Mouse (Mus musculus) kidney, postnatal 0 days (tissue): ENCODE results near the gene Tradd. TPM values are rescaled to one million over a fixed set of nuclear protein-coding genes. Genes with fewer than 3 reads are reported as not detected.

Experiments used
- ATAC-seq: fragments of 200-750 bp; cut with Nextera tagmentation; replicated peaks from 2 replicates; pipeline ENCODE4 v1.8.0; 2017; ENCODE audit warnings: low read depth, moderate number of reproducible peaks, moderate TSS enrichment, moderate library complexity; ENCODE audit not compliant: low FRiP score
- DNase-seq: peaks from one replicate; pipeline ENCODE4 v3.0.0-alpha.2; 2016; ENCODE audit warnings: low spot score
- H3K27ac ChIP-seq: fragments of 300-500 bp; sonication (generic); 2 replicates; pipeline ENCODE4 v1.5.1; 2014; ENCODE audit warnings: mild to moderate bottlenecking
- H3K27me3 ChIP-seq: fragments of 300-500 bp; sonication (generic); 2 replicates; pipeline ENCODE4 v1.6.1; 2014; ENCODE audit warnings: low read length, mixed read lengths; ENCODE audit not compliant: insufficient read depth
- H3K36me3 ChIP-seq: fragments of 300-500 bp; sonication (generic); 2 replicates; pipeline ENCODE4 v1.6.1; 2014; ENCODE audit warnings: low read length, mixed read lengths; ENCODE audit not compliant: insufficient read depth
- H3K4me1 ChIP-seq: fragments of 300-500 bp; sonication (generic); replicated peaks from 2 replicates; pipeline ENCODE4 v1.6.1; 2014; ENCODE audit warnings: antibody characterized with exemption, low read length, mixed read lengths; ENCODE audit not compliant: insufficient read depth
- H3K4me2 ChIP-seq: fragments of 300-500 bp; sonication (generic); 2 replicates; pipeline ENCODE4 v1.6.1; 2014; ENCODE audit warnings: mild to moderate bottlenecking, low read length, moderate library complexity, mixed read lengths
- H3K4me3 ChIP-seq: fragments of 300-500 bp; sonication (generic); replicated peaks from 2 replicates; pipeline ENCODE4 v1.5.1; 2014; ENCODE audit warnings: low read depth, low read length
- H3K9ac ChIP-seq: fragments of 300-500 bp; sonication (generic); 2 replicates; pipeline ENCODE4 v1.6.1; 2014; ENCODE audit warnings: low read depth, low read length
- H3K9me3 ChIP-seq: fragments of 300-500 bp; sonication (generic); replicated peaks from 2 replicates; pipeline ENCODE4 v1.6.1; 2016; ENCODE audit warnings: low read length, inconsistent platforms, mixed read lengths
- CTCF ChIP-seq: IDR thresholded peaks from 2 replicates; pipeline ENCODE4 v1.5.1; 2016; ENCODE audit warnings: antibody characterized with exemption, low read depth, mild to moderate bottlenecking, moderate library complexity
- WGBS: fragments of 180-500 bp; shearing (Covaris S2); extraction: QIAGEN DNeasy Blood & Tissue Kit; methylation state at CpG from one replicate; pipeline ENCODE4 v1.1.7; 2014; 5-methylcytosine and 5-hydroxymethylcytosine counted together
- polyA plus RNA-seq: library from polyadenylated mRNA; unstranded; fragments of >200 nt; fragmentation: Nextera tagmentation; extraction: Ambion mirVana; gene quantifications from 2 replicates; pipeline ENCODE4 v1.2.1, GENCODE M21; 2015

Gene Tradd
- 21.8 and 24.2 TPM in 2 replicates for polyA plus RNA-seq

DNA sequence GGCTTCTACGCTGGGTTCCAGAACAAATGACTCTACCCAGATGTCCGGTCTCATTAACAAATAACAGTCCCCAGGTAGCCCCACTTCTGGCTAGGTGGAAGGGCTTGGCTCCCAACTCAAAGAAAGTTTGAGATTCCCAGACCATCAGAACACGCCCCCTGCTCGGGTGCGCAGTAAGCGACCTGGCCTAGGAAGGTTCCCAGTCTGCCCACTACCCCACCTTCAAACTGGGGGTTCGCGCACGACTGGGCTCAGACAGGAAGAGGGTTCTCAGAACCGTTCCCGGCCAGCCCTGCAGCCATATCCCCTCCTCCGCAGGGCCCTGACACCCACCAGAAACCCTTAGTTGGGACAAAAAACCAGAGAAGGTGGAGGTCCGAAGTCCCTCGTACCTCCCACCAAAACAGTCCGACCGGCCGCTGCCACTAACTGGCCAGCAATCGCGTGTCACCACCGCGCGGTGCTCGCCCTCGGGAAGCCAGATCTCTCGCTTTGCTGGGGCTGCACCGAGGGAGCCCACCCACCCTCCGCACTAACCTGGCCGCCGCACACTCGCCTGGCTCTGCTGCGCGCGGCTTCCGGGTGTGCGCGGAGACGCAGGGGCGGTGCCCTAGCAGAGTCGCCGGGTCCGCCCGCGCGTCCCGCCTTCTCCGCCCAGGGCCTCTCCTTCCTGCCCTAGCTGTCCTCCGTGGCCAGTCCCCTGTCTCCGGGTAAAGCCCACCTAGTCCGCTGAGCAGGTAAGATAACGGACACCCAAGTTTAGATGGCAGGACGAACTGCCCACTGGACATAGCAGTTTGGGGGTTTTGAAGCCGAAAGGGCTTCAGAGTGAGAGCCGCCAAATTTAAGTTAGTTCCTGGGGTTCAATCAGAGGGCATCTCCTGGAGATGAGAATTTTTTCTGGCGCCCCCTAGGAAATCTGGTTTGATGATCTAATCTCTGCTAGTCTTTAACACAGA is at the start of gene Tradd, which contains the start of gene Fbxl8:
Gene Tradd, minus strand, starts transcription at position 586 of the 959 bp plus-strand sequence.
Gene Fbxl8, plus strand, starts transcription at position 625 of the 959 bp plus-strand sequence.
- H3K27ac ChIP-seq, result no peak within 1 kb of the TSS
- no peak; the same call in 1 of the 2 replicates for TF ChIP-seq CTCF
- 1% methylated on average over 54 of the region's 54 CpGs for WGBS
- peaks cover 31% of the 10 kb centered on the region for H3K27me3 ChIP-seq
- DNase-seq, result peak; percentile 79
- ATAC-seq, result peak; percentile 52
- H3K9ac ChIP-seq, result peak within 1 kb of the TSS; percentile 56
- H3K4me1 ChIP-seq, result peaks cover 13% of the 10 kb centered on the region; the same call in 1 of the 2 replicates
- H3K9me3 ChIP-seq, result no peaks in the 10 kb centered on the region
- peak within 1 kb of the TSS; percentile 48 for H3K4me3 ChIP-seq
- H3K4me2 ChIP-seq, result peak within 1 kb of the TSS; percentile 79
- no peaks in the 10 kb centered on the region for H3K36me3 ChIP-seq

DNA sequence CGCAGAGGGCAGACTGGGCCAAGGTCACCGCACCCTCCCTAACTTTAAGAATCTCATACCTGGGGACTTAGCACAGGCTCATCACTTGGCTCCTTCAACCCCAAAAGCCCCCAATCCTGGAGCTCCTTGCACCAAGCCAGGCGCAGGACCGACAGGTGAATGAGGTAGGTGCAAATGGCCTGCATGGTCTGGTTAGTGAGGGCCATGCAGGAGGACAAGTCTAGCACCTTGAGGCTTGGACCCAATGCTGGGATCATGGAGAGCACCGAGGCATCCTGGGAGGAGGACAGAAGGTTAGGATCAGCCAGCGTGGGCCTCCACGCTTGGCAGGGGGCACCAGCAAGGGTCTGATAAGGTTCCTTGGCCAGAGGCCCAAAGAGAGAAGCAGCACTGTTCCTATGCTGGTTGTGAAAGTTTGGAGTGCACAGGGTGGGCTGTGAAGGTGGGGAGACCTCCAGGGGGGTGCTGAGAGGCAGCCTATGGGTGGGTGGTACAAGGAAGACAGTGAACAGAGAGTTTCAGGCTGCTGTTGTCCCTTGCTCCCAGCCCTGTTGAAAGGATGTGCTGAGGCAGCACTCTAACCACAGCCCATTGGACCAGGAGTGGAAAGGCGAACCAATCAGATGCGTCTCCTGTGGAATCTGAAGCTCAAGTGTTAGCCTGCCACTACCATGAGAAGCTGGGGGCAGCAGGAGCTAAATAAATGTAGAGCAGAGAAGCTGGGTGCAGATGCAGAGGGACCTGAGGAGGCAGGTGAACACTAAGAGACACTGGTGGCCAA is 49.4 kb upstream of the Tradd start:
- H3K4me3 ChIP-seq, result no peak overlapping the region
- no peak for DNase-seq
- H3K4me1 ChIP-seq, result no peaks in the 10 kb centered on the region
- no peak overlapping the region for H3K4me2 ChIP-seq
- 78% methylated on average over 9 of the region's 9 CpGs for WGBS
- H3K36me3 ChIP-seq, result peaks cover 47% of the 10 kb centered on the region
- no peaks in the 10 kb centered on the region for H3K27me3 ChIP-seq
- no peak for ATAC-seq
- no peak overlapping the region for H3K27ac ChIP-seq
- TF ChIP-seq CTCF, result no peak
- H3K9me3 ChIP-seq, result no peaks in the 10 kb centered on the region
- H3K9ac ChIP-seq, result no peak overlapping the region

DNA sequence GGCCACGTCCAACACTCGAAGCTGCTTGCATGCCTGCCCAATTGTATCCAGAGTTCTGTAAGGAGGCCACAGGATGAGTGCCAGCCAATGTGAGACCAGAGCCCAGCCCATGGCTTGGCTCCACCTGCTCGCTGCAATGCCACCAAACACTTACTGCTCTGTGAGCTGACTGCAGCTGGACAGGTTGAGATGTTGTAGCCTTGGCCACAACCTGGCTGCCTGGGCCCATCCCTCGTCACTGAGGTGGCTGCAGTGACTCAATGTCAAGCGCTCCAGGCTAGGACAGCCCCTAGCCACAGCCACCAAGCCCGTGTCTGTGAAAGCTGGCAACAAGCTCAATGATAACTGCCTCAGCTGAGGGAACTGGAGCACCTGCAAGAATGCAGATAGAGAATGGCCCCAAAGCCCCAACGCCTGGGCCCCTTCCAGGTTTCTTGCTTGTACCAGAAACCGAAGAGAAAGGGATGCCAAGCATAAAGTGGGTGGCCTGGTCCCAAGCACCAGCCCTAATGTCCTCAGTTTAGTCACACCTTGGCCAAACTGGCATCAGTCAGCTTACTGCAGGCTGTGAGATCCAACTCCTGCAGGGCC is 48.6 kb upstream of the Tradd start:
- TF ChIP-seq CTCF, result no peak
- DNase-seq (no peak), ATAC-seq (no peak)
- Histone ChIP-seq H3K27me3 (no peaks in the 10 kb centered on the region), H3K36me3 (peaks cover 45% of the 10 kb centered on the region), H3K9ac (no peak overlapping the region), H3K9me3 (no peaks in the 10 kb centered on the region), H3K27ac (no peak overlapping the region), H3K4me1 (no peaks in the 10 kb centered on the region), H3K4me2 (no peak overlapping the region), H3K4me3 (no peak overlapping the region)
- 93% methylated on average over 8 of the region's 8 CpGs for WGBS

DNA sequence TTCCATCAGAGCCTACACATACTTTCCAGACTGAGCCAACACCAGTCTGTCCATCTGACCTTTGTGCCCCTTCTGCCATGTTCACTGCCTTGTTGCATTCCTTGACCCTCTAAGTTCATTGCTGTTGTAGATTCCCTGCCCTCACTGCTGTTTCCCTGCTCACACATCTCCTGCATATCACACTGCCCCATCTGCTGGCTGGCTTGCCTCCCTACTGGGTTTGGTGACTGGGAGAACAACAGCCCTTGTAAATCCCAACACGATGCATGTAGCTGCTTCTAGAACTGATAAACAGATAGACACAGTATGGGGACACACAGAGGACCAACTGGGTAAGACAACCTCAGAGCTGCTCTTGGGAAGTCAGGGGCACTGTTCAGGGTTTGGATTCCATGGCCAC is 47.3 kb upstream of the Tradd start:
- no peak overlapping the region for H3K4me2 ChIP-seq
- no peak overlapping the region for H3K27ac ChIP-seq
- no peaks in the 10 kb centered on the region for H3K4me1 ChIP-seq
- no peak overlapping the region for H3K9ac ChIP-seq
- ATAC-seq (no peak), DNase-seq (no peak)
- H3K9me3 ChIP-seq, result no peaks in the 10 kb centered on the region
- H3K27me3 ChIP-seq, result no peaks in the 10 kb centered on the region
- 100% methylated on average over 1 of the region's 1 CpGs for WGBS
- peaks cover 42% of the 10 kb centered on the region for H3K36me3 ChIP-seq
- no peak overlapping the region for H3K4me3 ChIP-seq
- peak; percentile 24; the same call in 1 of the 2 replicates for TF ChIP-seq CTCF

DNA sequence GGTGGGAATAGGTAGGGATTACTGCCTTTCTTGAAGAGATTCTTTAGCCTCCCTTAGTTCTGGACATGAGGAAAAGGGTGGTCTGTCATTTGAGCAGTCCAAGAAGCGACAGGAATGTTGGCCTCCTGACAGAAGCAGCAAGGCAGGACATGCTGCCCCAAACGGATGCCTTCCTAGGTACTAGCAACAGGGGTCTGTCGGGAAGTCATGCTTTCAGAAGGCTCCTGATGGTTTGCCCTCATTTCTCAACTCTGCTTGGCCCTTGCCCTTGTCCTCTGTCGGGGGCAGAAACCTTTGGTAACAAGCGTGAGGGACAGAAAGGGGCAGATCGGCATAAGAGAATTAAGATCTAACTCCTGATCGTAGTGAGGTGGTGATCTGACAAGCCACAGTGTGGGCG is 45.7 kb upstream of the Tradd start:
- no peak for TF ChIP-seq CTCF
- H3K36me3 ChIP-seq, result peaks cover 34% of the 10 kb centered on the region
- DNase-seq, result no peak

More for the DNA sequence above, 45.7 kb upstream of the Tradd start:
- no peak for ATAC-seq
- Histone ChIP-seq H3K4me1 (peaks cover 12% of the 10 kb centered on the region; the same call in 1 of the 2 replicates), H3K4me2 (no peak overlapping the region), H3K27me3 (no peaks in the 10 kb centered on the region), H3K9ac (no peak overlapping the region), H3K27ac (no peak overlapping the region), H3K4me3 (no peak overlapping the region), H3K9me3 (no peaks in the 10 kb centered on the region)
- WGBS, result 82% methylated on average over 8 of the region's 8 CpGs
